Mouse (Mus musculus) ES-E14 (cell line): ENCODE measurements around the gene Pla2r1.

Experiments used
- CHD2 ChIP-seq: IDR thresholded peaks from 2 replicates; pipeline ENCODE4 v1.6.1; 2014; ENCODE audit warnings: mild to moderate bottlenecking, low read depth, low read length, inconsistent platforms
- HCFC1 ChIP-seq: IDR thresholded peaks from 2 replicates; pipeline ENCODE4 v1.6.1; 2012; ENCODE audit warnings: low read length, inconsistent platforms, borderline replicate concordance; ENCODE audit not compliant: insufficient read depth
- ZC3H11A ChIP-seq: IDR thresholded peaks from 2 replicates; pipeline ENCODE4 v1.6.1; 2012; ENCODE audit warnings: low read depth, mild to moderate bottlenecking, inconsistent platforms, low read length, borderline replicate concordance

- TF ChIP-seq HCFC1 (no peak), CHD2 (no peak), ZC3H11A (no peak)
Observed at GRCm38 (mm10) chr2:60533026-60533425, 20.1 kb downstream of the Pla2r1 start.
